Mouse (Mus musculus): ENCODE measurements around the gene Taf3.

The Taf3 gene

DNA sequence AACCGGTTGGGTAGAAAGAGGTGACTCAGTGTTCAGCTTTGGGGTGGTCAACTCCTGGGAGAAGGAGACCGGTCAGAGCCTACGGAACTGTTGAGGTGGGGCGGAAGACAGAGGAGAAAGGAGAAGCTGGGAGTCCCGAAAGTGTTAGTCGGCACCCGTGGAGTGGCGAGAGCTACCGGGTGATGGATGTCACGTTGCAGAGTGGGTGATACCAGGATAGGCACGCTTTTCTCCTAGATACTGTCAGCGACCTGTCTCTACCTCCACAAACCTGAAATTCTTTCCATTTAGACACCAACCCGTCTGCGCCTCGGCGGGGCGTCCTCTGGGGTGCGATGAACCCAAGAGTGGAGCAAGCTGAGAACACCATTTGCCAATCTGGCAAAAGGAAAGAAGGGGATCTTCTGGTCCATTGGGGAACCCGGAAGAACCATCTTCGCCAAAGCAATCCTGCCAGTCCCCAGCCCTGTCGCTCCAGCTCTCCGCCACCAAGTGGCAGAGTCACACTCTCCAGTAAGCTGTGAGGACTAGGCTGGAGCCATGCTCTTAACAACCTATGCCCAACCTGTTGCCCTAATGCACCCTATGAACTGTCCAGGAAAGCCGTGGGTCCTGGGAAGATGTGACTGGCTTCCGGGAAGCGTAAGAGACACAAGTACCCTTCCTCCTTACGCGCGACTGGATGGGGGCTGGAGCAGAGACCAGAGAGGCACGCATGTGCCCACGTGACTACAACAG is 159.3 kb downstream of the Taf3 start, which contains the start of gene 9230102O04Rik:
Gene 9230102O04Rik (minus strand): TSS at position 628 of the 738 bp plus-strand sequence.
- DNase-seq: no peak

GRCm38 (mm10) chr2:9887636-9888035 is 160.8 kb downstream of the Taf3 start:
- no peak for DNase-seq

- no peak for DNase-seq
Measured at GRCm38 (mm10) chr2:9886921-9887610, 161.3 kb downstream of the Taf3 start.

- DNase-seq: no peak
Measured at GRCm38 (mm10) chr2:9886031-9886430, 162.4 kb downstream of the Taf3 start.

GRCm38 (mm10) chr2:9885217-9885770 is 163.1 kb downstream of the Taf3 start:
- no peak for DNase-seq

GRCm38 (mm10) chr2:9884533-9885216 is 163.7 kb downstream of the Taf3 start:
- DNase-seq: no peak

DNA sequence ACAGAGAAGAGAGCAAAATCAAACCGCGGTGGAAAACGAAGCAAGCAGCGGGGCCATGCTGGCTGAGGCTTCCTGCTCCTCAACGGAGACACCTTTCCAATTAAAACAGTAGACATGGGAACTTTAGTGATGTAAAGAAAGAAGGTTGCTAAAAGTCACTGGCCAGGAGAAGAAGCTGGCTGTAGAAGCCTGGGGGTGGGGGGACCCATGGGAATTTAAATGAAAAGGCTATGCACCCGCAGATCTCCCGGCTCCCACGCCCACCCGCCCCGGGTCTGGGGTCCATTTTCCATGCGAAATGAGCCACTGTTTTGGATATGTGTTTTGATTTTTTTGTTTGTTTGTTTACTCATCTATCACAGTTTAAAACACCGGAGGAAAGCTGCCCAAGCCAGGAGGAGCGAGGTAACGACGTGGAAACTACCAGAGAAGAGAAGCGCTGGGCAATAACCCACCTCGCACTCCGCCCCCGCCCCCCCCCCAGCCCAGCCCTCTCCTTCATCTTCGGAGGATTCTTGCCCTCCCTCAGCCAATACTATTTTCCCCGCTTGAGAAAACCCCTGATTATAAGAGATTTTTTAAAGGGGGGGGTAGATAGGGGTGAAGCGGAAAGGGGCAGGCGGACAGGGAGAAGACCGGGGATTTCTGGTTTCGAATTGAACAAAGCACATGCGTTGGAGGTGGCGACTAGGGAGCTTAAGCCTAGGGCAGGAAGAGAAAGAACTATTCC is 164.4 kb downstream of the Taf3 start:
- DNase-seq: no peak

GRCm38 (mm10) chr2:9882926-9883802 is 165.2 kb downstream of the Taf3 start:
- DNase-seq: peak; percentile 39

DNA sequence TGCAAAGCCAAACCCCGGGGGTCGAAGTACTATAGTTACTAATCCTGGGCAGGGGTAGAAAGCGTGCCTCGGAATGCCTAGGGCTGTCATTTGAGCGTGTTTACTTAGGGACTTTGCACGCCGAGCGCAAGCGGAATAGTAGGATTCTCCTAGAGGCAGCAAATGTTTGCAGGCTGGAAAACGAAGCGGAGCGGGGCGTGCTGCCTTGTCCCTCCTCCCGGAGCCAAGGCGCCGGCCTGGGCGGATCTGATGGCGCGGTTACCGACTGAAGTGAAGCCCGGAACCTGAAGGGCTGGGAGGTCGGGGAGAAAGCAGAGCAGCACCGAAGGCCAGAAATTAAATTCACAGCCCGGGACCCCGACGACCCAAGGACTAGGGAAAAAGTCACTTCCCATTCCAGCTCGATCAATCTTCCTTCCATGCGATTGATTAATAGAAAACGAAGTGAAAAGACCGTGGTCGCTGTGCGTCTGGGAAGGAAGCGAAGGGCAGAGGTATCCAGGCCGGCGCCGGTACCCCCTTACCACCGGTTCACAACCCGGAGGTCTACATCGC is 165.9 kb downstream of the Taf3 start:
- DNase-seq: peak; percentile 42

DNA sequence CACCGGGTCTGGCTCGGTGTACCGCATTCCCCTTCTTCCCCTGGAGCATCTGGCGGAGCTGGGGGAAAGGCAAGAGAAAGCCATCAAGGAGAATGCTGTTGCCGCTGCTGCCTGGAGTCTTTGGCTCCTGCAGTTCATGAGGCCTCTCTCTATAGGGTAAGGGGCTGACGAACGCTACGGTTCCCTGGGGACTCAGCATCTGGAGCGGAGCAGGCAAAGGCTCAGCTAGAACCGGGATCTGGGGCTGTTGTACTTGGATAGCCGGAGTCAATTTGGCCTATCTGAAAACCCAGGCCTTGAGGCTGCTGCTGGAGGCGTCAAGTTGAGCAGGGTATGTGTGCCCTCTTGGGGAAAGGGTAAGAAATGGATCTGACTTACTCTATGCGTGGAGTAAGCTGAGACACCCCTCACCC is 166.8 kb downstream of the Taf3 start:
- DNase-seq: no peak

GRCm38 (mm10) chr2:9881051-9881591 is 167.3 kb downstream of the Taf3 start, which contains the start of gene 4930412O13Rik:
4930412O13Rik (plus strand) TSS chr2:9881252.
- no peak for DNase-seq

- no peak for DNase-seq
Measured at GRCm38 (mm10) chr2:9880271-9880670, 168.1 kb downstream of the Taf3 start.

GRCm38 (mm10) chr2:9879493-9879892 is 168.9 kb downstream of the Taf3 start:
- DNase-seq: peak; percentile 64

DNA sequence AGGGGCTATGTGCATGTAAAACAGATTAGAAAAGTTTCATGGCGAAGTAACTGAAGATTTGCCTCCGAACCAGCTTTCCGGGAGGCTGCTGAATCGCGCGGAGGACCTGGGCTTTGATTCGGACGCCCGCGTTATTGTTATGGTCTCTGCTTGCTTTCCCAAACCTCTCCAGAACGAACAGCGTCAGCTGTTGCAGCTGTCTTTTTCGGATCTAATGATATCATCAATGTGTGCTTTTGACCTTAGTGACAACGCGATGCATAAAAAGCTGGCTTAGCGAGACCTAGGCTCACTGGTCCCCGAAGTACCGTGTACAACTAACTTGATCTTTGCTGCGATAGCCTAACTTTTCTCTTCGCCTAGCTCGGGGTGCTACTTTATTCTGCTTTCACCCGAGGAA is 169.3 kb downstream of the Taf3 start:
- no peak for DNase-seq

GRCm38 (mm10) chr2:9878564-9879081 is 169.8 kb downstream of the Taf3 start:
- no peak for DNase-seq

GRCm38 (mm10) chr2:9877966-9878563 is 170.3 kb downstream of the Taf3 start:
- DNase-seq: no peak

DNA sequence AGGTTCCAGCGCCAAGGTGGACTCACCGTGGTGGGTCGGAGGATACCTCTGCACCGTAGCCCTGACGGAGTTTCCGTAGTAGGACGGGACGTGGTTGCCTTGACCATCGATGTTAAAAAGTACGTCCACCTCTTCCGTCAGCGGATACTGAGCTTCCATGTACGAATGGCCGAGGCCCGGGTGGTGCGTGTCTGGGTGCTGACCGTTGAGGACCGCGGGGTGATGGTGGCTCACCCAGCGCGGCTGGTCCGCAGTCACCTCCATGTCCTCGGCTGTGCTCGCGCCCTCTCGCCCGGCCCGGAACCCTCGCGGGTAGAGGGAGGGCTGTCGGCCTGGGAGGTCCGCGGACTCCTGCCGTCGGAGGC is 171.1 kb downstream of the Taf3 start:
- no peak for DNase-seq

- no peak for DNase-seq
Measured at GRCm38 (mm10) chr2:9876621-9877325, 171.6 kb downstream of the Taf3 start.

DNA sequence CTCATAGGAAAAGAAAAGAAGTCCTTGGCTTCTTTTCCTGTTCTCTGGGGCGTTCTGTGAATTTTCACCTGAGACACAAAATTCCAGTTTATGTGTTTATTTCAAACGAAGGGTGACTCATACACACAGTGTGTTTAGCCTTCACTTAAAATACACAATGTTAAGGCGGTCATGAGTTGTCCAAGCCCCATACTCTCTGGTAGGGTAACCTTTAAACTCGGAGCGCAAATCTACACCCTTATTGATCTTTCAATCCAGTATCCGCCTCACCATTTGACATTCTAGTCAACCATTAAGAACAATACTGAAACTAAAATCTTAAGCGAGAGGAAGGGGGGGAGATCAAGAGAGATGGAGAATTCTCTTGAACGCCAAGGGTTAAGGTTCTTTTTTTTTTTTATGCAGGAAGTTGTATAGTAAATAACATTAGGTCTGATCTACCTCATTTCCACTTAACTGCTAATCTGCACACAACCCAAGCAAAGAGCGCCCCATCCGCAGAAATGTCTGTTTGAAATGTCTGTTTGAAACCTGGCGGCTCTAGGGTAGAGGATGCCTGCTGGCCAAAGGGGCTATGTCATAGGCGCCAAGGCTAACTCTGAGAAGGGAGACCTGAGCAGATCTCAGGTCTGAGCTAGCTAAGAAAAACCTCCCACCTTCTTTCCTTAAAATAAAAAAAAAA is 172.6 kb downstream of the Taf3 start:
- DNase-seq: no peak

Measured in right cerebral cortex, postnatal 4 days (tissue).